Mouse (Mus musculus) cerebellum, adult 2 months (tissue): ENCODE data around the gene Tmprss9.

Source experiments
- CTCF ChIP-seq: fragments of 200-500 bp; IDR thresholded peaks from 2 replicates; pipeline ENCODE4 v1.5.1; 2011; ENCODE audit warnings: low read depth, mild to moderate bottlenecking, control low read depth, low read length, moderate library complexity, borderline replicate concordance; ENCODE audit not compliant: insufficient read depth
- POLR2A ChIP-seq: fragments of 200-500 bp; IDR thresholded peaks from 2 replicates; pipeline ENCODE4 v1.6.1; 2011; ENCODE audit warnings: low read length, control low read depth, borderline replicate concordance; ENCODE audit not compliant: insufficient read depth

- no peak for TF ChIP-seq POLR2A
- no peak for TF ChIP-seq CTCF
Observed at GRCm38 (mm10) chr10:80836949-80837379, 34.7 kb upstream of the Tmprss9 start.
